Mouse (Mus musculus): ENCODE data around the gene Cyp2j9.

DNA sequence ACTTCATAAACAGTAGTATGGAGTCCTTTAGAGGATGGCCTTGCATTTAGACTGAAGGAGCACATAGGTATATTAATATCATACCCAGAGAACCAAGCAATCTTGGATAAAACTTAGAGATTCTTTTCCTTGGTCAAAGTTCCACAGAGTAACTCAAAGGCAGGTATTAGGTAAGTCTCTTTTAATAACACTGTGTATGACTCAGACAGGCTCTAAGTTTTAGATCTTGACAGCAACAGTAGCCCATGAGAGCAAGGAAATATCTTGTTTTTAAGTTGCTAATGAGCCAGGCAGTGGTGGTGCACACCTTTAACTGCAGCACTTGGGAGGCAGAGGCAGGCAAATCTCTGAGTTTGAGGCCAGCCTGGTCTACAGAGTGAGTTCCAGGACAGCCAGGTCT is 25.6 kb downstream of the Cyp2j9 start:
- TF ChIP-seq CTCF (IDR thresholded peaks at IDR 0.05; ENCODE audit: low read depth, low read length) (no peak), POLR2A (IDR thresholded peaks at IDR 0.05; ENCODE audit: borderline replicate concordance, low read depth, low read length) (no peak)

Measured in bone marrow macrophage, adult 2 months (primary cell).